Mouse (Mus musculus) layer of hippocampus, postnatal 25 days (tissue): ENCODE results near the gene Pcf11. TPM values are rescaled to one million over a fixed set of nuclear protein-coding genes. Genes with fewer than 3 reads are reported as not detected.

Experiments used
- DNase-seq, 2 experiments: peaks; one replicate each; pipeline ENCODE4 v3.0.0; 2022; ENCODE audit warnings: mixed read lengths in 2 of 2, low spot score in 1 of 2; ENCODE audit errors: extremely low spot score in 1 of 2
- total RNA-seq, 2 experiments: library from RNA; stranded (reverse); gene quantifications; 2 replicates each; pipeline ENCODE4 v1.2.3; 2021

Pcf11 gene
- total RNA-seq, 2 experiments from 2014 or later, result 48.0 to 60.6 TPM

DNA sequence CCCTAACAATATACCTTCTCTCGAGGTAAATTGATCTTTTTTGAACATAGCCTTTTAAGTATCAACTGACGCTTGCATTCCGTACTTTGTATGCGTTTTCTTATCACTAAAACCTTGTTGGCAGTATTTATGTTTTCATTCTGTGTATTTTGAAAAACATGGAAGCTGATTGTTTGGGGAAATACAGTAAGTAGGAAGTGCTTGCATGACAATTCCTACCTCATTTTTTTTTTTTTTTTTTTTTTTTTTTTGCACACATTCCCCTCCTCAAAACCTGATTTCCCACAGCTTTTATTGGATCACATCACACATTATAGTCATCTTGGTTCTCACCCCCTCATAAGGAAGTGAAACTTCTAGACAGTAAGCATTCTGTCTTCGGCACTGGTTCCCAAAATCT is 31.7 kb downstream of the Pcf11 start:
- DNase-seq, result no peak

DNA sequence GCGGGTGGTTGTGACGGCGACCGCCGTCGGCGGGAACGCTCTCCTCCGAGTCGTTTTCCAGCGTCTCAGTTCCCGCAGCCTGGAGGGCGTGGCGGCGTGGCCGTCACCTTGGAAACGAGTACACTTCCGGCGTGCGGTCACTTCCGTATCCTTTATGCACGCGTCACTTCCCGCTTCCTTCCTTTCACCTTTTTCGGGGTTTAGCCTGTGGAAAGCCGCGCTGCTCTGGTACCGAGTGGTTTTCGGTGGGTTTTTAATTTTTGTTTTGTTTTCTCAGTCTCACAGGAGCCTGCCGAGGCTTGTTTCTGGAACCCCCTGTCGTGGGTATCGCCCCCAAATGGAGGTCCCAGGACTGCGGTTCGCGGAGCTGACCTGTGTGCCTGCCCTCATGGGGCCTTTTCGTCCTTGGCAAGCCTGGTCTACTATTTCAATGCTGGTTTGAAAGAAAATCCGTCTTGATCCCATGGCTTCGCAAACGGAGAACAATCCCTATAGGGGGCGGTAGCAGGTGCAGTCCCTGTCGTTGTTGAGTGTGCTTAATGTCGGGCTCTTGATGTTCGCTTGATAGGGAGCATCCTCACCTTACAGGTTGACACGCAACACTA is 32.6 kb downstream of the Pcf11 start, which contains the start of gene Ankrd42:
TSS of gene Ankrd42 (minus strand) at position 122 of the 605 bp plus-strand sequence.
- peak; percentile 83 to 86 for DNase-seq

DNA sequence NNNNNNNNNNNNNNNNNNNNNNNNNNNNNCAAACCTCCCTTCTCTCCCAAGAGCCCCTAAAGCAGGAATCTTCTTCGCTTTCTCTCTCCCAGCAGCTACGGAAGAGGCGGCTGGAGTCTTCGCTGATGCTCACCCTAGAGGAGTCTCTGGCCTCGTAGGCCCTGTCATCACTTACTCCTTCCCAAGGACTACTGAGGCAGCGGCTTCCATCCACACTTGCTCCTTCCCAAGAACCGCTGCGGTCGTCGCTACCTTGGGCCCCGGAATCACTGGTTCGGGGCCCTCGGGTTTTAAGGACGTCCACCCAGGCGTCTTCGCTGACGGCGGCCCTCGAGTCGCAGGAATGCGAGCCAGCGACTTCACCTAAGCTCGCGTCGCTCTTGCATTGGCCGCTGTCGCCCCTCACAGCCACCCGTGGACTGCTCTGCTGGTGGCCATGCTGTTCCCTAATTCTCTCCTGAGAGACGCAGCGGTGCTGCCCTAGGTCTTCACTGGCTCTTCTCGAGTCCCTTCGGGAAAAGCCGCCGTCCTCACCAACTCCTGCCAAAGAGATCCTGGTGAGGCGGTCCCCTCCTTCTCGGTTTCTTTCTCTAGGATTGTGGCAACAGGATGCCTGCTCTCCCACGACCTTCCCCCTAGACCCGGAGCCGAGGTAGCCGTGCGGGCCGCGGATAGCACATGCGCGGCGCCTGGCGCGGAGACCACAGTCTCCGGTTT is 33.3 kb downstream of the Pcf11 start:
- DNase-seq, result no peak

DNA sequence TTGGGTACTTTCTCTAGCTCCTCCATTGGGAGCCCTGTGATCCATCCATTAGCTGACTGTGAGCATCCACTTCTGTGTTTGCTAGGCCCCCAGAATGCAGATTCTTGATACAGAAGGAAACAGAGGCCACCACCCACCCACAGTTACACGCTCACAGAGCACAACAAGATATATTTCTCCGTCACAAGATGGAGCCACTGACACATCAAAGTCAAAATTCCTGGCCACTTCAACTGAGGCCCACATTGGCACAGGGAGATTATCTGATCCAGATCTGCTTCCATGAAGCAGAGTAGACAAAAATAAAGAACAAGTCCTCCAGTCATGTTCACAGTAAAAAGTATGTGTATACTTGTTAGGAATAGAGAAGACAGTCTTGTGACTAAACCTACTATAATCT is 39.6 kb downstream of the Pcf11 start:
- DNase-seq, result no peak

DNA sequence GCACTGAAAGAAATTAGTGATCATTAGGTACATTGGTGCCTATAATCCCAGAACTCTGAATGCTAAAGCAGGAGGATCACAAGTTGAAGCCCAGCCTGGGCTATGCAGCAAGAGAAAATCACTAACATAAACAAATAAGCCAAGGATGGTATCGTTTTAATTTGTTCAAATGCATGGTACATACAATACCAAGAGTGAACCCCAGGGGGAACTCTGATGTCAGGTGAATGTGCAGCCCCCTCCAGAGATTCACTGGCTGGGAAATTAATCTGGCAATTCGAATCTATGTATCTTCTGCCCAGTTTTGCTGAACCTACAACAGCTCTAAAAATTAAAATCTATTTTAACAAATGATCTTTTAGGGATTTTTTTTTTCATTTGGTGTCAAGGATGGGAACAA is 45.2 kb downstream of the Pcf11 start:
- DNase-seq, result no peak

DNA sequence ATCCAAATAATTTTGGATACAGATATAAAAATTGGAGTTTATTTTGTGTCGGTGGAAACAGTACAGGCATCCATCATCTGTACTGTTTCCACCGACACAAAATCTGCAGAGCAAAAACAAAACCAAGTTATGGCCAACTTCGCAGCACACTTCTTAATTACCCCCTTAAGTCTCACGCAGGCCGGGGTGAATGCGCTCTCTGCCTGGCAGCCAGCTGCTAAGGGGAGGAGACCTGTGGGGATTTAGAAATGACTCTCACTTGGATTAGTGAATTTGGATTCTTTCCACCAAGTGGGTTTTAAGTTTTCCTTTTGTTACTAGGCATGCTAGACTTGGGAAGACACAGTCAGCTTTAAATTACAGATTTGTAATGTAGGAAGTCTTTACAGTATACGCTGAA is 58.9 kb downstream of the Pcf11 start:
- no peak for DNase-seq

DNA sequence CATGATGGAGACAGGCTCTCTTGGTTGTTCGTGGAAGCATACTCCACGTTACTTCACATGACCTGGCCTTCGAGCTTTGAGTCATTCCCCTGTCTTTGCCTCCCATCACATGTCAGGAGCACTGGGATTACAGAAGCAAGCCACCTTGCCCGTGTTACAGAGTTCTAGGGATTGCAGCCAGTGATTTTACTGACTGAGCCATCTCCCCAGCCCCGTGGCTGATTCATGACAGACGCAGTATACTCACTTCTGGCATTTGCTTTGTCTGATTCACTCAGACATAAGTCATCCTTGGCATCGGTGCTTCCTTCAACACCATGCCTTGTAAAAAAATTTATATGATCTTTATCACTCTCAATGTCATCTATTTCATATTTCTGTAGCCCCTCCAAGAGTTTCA is 64.8 kb downstream of the Pcf11 start:
- DNase-seq, result no peak

Other genes with a start within 250 kb of the Pcf11 start
- 10 to 100 TPM; 13.8 to 14.1 TPM for gene Ccdc90b, start 108.8 kb downstream of the Pcf11 start, total RNA-seq
- 10 to 100 TPM; 17.3 to 19.6 TPM for gene Ankrd42, start 32.8 kb downstream of the Pcf11 start, total RNA-seq
- 10 to 100 TPM; 43.2 to 49.1 TPM for gene Rab30, start 71.7 kb upstream of the Pcf11 start, total RNA-seq
- under 1 TPM; 0.57 to 0.73 TPM for gene Ddias, start 204.3 kb upstream of the Pcf11 start, total RNA-seq
- gene Prcp, start 204.5 kb upstream of the Pcf11 start, total RNA-seq, result 1 to 10 TPM; 7.3 to 9.8 TPM